In genomic region chr11:77078273-77079134, GRCm38 (mm10) we compare ENCODE assay signal across 8 mouse cellular contexts. TPM values are rescaled to one million over a fixed set of nuclear protein-coding genes. Genes with fewer than 3 reads are reported as not detected.
DNase-seq lines count a peak whose midpoint lies in the region; ATAC-seq and TF ChIP-seq lines count a peak whose summit lies in the region.

Gene Nsrp1, minus strand, starts transcription at chr11:77078435.

- TF ChIP-seq CTCF in cortical plate, adult 2 months (IDR thresholded peaks at IDR 0.05; ENCODE audit: extremely low read depth, insufficient read depth, low read length), result no peak

- TF ChIP-seq POLR2A in cortical plate, adult 2 months (IDR thresholded peaks at IDR 0.05; ENCODE audit: extremely low read depth, insufficient read depth, low read length), result peak; percentile 99

- peak; percentile 67 to 81 for DNase-seq in gastrocnemius, adult 8-10 months (ENCODE audit: low spot score in 2 of 2)
- DNase-seq in induced T-regulatory cell, adult 2 months (ENCODE audit: low read depth), result peak; percentile 96
- DNase-seq in left cerebral cortex, adult 9 months (ENCODE audit: low spot score in 2 of 2), result peak; percentile 69 to 91
- DNase-seq in right cerebral cortex, postnatal 14 days, result peak; percentile 92
- DNase-seq in urinary bladder, postnatal 36 days (ENCODE audit: low spot score in 2 of 2), result peak; percentile 85 to 93

- H3K27ac ChIP-seq in cortical plate, adult 2 months (ENCODE audit: insufficient read depth, low read length), result peak within 1 kb of the TSS; percentile 45; the same call in 1 of the 2 replicates

- peak; percentile 98 for ATAC-seq in activated CD4-positive, CD25-positive, alpha-beta regulatory T cell, adult 4 months
- ATAC-seq in megakaryocyte progenitor cell, adult 5-6 weeks (replicated peaks; ENCODE audit: poor library complexity), result peak; percentile 100

- H3K4me1 ChIP-seq in cortical plate, adult 2 months (ENCODE audit: control insufficient read depth, insufficient read depth, low read length), result peaks cover 2% of the 10 kb centered on the region; the same call in 1 of the 2 replicates

- H3K4me3 ChIP-seq in cortical plate, adult 2 months (ENCODE audit: insufficient read depth, low read length), result peak within 1 kb of the TSS; percentile 34

RNA-seq across cellular contexts. Expression of gene Nsrp1, which starts in this region (rescaled TPM):
- polyA plus RNA-seq in activated CD4-positive, CD25-positive, alpha-beta regulatory T cell, adult 4 months (2017; shearing (Covaris generic)), result 10 to 100 TPM; 51.8 to 75.8 TPM
- polyA plus RNA-seq in cortical plate, adult 2 months (2012; rRNA removed), result 8.4 and 10.1 TPM in 2 replicates
- total RNA-seq in gastrocnemius, adult 8-10 months (2022), result 10 to 100 TPM; 11.8 to 15.0 (median 12.1) TPM
- 31.1 and 51.1 TPM in 2 replicates for total RNA-seq in megakaryocyte progenitor cell, adult 5-6 weeks (2015)
- total RNA-seq in megakaryocyte progenitor cell, adult 5-6 weeks (2017), result 17.7 and 26.8 TPM in 2 replicates

Comparison
In these comparisons a context has a peak if more than half of its experiments do, and no peak if none do; other contexts are left out.
1. Peak in every context shown above with its lines: DNase-seq, ATAC-seq, H3K4me3 ChIP-seq and H3K27ac ChIP-seq.